Mouse (Mus musculus): ENCODE data around the gene Hsdl1. TPM values are rescaled to one million over a fixed set of nuclear protein-coding genes. Genes with fewer than 3 reads are reported as not detected.

The Hsdl1 gene
- polyA plus RNA-seq, 1 experiment from 2014 or later: 73.0 TPM

DNA sequence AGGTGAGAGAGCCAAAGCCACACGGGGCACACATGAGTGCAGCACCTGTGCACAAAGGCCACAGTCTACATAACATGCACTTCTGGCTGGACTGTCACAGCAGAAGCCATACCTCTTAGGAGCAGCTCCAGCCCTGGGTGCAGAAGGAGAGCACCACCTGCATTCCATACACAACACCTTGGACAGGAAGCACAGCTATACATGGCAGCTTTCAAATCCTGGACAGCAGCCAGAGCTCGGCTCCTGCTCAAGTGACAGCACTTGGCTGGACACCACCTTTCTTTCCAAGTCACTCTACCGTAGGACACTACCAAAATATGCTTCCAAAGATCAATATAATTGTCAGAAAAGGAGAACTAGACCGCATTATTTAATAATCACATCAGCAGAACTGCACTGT, 61.6 kb downstream of the Hsdl1 start:
- peaks cover 100% of the 10 kb centered on the region for H3K36me3 ChIP-seq
- DNase-seq (ENCODE audit: low spot score): no peak
- 97% methylated on average over 4 of the region's 4 CpGs for WGBS

More for the DNA sequence above, 61.6 kb downstream of the Hsdl1 start:
- H3K9me3 ChIP-seq (replicated peaks): no peaks in the 10 kb centered on the region
- no peak overlapping the region for H3K4me3 ChIP-seq
- no peaks in the 10 kb centered on the region for H3K27me3 ChIP-seq (ENCODE audit: low read depth, poor library complexity, severe bottlenecking)
- no peak overlapping the region for H3K27ac ChIP-seq (replicated peaks)
- H3K4me1 ChIP-seq: peaks cover 12% of the 10 kb centered on the region

Other genes with a start within 250 kb of the Hsdl1 start
- 267 and 315 TPM in 2 replicates for gene Hsbp1, start 230.7 kb downstream of the Hsdl1 start, polyA plus RNA-seq (2016; fragmentation: Nextera tagmentation; extraction: Ambion mirVana)
- 10.9 and 11.4 TPM in 2 replicates for gene Mlycd, start 180.3 kb downstream of the Hsdl1 start, polyA plus RNA-seq (2016; fragmentation: Nextera tagmentation; extraction: Ambion mirVana)
- gene Osgin1, start 141.1 kb downstream of the Hsdl1 start, polyA plus RNA-seq (2016; fragmentation: Nextera tagmentation; extraction: Ambion mirVana): 0.21 and 0.23 TPM in 2 replicates
- 16.3 and 17.0 TPM in 2 replicates for gene Necab2, start 128.5 kb downstream of the Hsdl1 start, polyA plus RNA-seq (2016; fragmentation: Nextera tagmentation; extraction: Ambion mirVana)
- gene Slc38a8, start 73.5 kb downstream of the Hsdl1 start, polyA plus RNA-seq (2016; fragmentation: Nextera tagmentation; extraction: Ambion mirVana): 0.15 and 1.1 TPM in 2 replicates
- 111 and 112 TPM in 2 replicates for gene Mbtps1, start 16.4 kb downstream of the Hsdl1 start, polyA plus RNA-seq (2016; fragmentation: Nextera tagmentation; extraction: Ambion mirVana)
- 0.19 and 0.30 TPM in 2 replicates for gene Dnaaf1, start 52 bp upstream of the Hsdl1 start, polyA plus RNA-seq (2016; fragmentation: Nextera tagmentation; extraction: Ambion mirVana)
- 15.3 and 16.7 TPM in 2 replicates for gene Taf1c, start 30.0 kb upstream of the Hsdl1 start, polyA plus RNA-seq (2016; fragmentation: Nextera tagmentation; extraction: Ambion mirVana)
- gene Adad2, start 37.6 kb upstream of the Hsdl1 start, polyA plus RNA-seq (2016; fragmentation: Nextera tagmentation; extraction: Ambion mirVana): 0.28 TPM in 1 of 2 replicates, not detected in the other
- gene Kcng4, start 60.5 kb upstream of the Hsdl1 start, polyA plus RNA-seq (2016; fragmentation: Nextera tagmentation; extraction: Ambion mirVana): 0.19 and 0.52 TPM in 2 replicates
- 20.5 and 32.9 TPM in 2 replicates for gene Wfdc1, start 91.2 kb upstream of the Hsdl1 start, polyA plus RNA-seq (2016; fragmentation: Nextera tagmentation; extraction: Ambion mirVana)
- 1.2 and 1.6 TPM in 2 replicates for gene Atp2c2, start 124.8 kb upstream of the Hsdl1 start, polyA plus RNA-seq (2016; fragmentation: Nextera tagmentation; extraction: Ambion mirVana)
- 15.4 and 16.4 TPM in 2 replicates for gene Tldc1, start 203.2 kb upstream of the Hsdl1 start, polyA plus RNA-seq (2016; fragmentation: Nextera tagmentation; extraction: Ambion mirVana)